Comparison of ENCODE assay signal across 10 mouse cellular contexts in genomic region chr16:17833681-17834399, GRCm38 (mm10). TPM values are rescaled to one million over a fixed set of nuclear protein-coding genes. Genes with fewer than 3 reads are reported as not detected.
DNase-seq lines count a peak whose midpoint lies in the region; ATAC-seq lines count a peak whose summit lies in the region.
"Had no signal": no experiment of that assay in that cellular context is flagged by ENCODE, and none has a peak within 500 bp of the region (broad histone marks: within the 10 kb centered on the region; RNA-seq: fewer than 3 reads in every experiment).

No protein-coding gene starts in this region.

- H3K4me2 ChIP-seq in heart, embryonic 16.5 days (ENCODE audit: low read depth, low read length), result peak overlapping the region; percentile 95
- peak overlapping the region; percentile 83 for H3K4me2 ChIP-seq in embryonic facial prominence, embryonic 12.5 days (replicated peaks)
- peak overlapping the region; percentile 99 for H3K4me2 ChIP-seq in intestine, embryonic 16.5 days (ENCODE audit: low read depth, low read length)
- H3K4me2 ChIP-seq in midbrain, embryonic 14.5 days (ENCODE audit: low read length), result peak overlapping the region; percentile 87

- ATAC-seq in heart, embryonic 16.5 days (replicated peaks; ENCODE audit: extremely low read depth, insufficient read depth, low FRiP score), result no peak
- 0 out of 2 replicates have a peak, but pooled peaks have one; percentile 22 for ATAC-seq in embryonic facial prominence, embryonic 12.5 days (ENCODE audit: insufficient number of reproducible peaks, insufficient read depth, low FRiP score, low TSS enrichment)
- peak; percentile 58 for ATAC-seq in intestine, embryonic 16.5 days
- ATAC-seq in midbrain, embryonic 14.5 days (ENCODE audit: low FRiP score, low TSS enrichment), result peak; percentile 64
- ATAC-seq: Patski had no signal

- H3K27me3 ChIP-seq in heart, embryonic 16.5 days (ENCODE audit: control insufficient read depth, insufficient read depth, low read length), result peaks cover 77% of the 10 kb centered on the region
- H3K27me3 ChIP-seq in embryonic facial prominence, embryonic 12.5 days, result peaks cover 78% of the 10 kb centered on the region
- peaks cover 56% of the 10 kb centered on the region for H3K27me3 ChIP-seq in intestine, embryonic 16.5 days (replicated peaks; ENCODE audit: control insufficient read depth, insufficient read depth, low read length)
- H3K27me3 ChIP-seq in midbrain, embryonic 14.5 days (ENCODE audit: control insufficient read depth, insufficient read depth, low read length), result peaks cover 42% of the 10 kb centered on the region

- H3K27ac ChIP-seq in heart, embryonic 16.5 days (ENCODE audit: low read length), result no peak overlapping the region
- no peak overlapping the region for H3K27ac ChIP-seq in embryonic facial prominence, embryonic 12.5 days
- H3K27ac ChIP-seq in intestine, embryonic 16.5 days (ENCODE audit: low read length), result no peak overlapping the region
- peak overlapping the region; percentile 90 for H3K27ac ChIP-seq in midbrain, embryonic 14.5 days (replicated peaks; ENCODE audit: low read depth, low read length)

- peak overlapping the region; percentile 65 for H3K9ac ChIP-seq in heart, embryonic 16.5 days (ENCODE audit: low read length)
- peak overlapping the region; percentile 61 for H3K9ac ChIP-seq in embryonic facial prominence, embryonic 12.5 days
- H3K9ac ChIP-seq in intestine, embryonic 16.5 days (ENCODE audit: low read depth, low read length), result peak overlapping the region; percentile 64
- peak overlapping the region; percentile 77 for H3K9ac ChIP-seq in midbrain, embryonic 14.5 days (replicated peaks; ENCODE audit: low read length)

- no peaks in the 10 kb centered on the region for H3K36me3 ChIP-seq in heart, embryonic 16.5 days (ENCODE audit: control insufficient read depth, insufficient read depth)
- no peaks in the 10 kb centered on the region for H3K36me3 ChIP-seq in embryonic facial prominence, embryonic 12.5 days
- H3K36me3 ChIP-seq in intestine, embryonic 16.5 days (ENCODE audit: control insufficient read depth, insufficient read depth, low read length), result no peaks in the 10 kb centered on the region
- 0 out of 2 replicates have a peak, but pooled peaks cover 2% of the 10 kb centered on the region for H3K36me3 ChIP-seq in midbrain, embryonic 14.5 days (ENCODE audit: control insufficient read depth, insufficient read depth, low read length)

- under 1% methylated on average over 87 of the region's 103 CpGs for WGBS in heart, embryonic 16.5 days
- under 1% methylated on average over 89 of the region's 103 CpGs for WGBS in embryonic facial prominence, embryonic 12.5 days
- under 1% methylated on average over 91 of the region's 103 CpGs for WGBS in intestine, embryonic 16.5 days
- WGBS in midbrain, embryonic 14.5 days, result under 1% methylated on average over 101 of the region's 103 CpGs

- no peak for DNase-seq in heart, adult 8-10 months (ENCODE audit: low spot score)
- DNase-seq in ZHBTc4 (ENCODE audit: low read depth, low spot score), result peak; percentile 86
- peak; percentile 83 for DNase-seq in midbrain, embryonic 14.5 days
- DNase-seq in testis, postnatal 10 days (ENCODE audit: low spot score), result peak; percentile 56
- no peak for DNase-seq in urinary bladder, postnatal 25 days (ENCODE audit: low spot score)

- peak overlapping the region; percentile 55 for H3K4me3 ChIP-seq in heart, embryonic 16.5 days (ENCODE audit: low read length)
- H3K4me3 ChIP-seq in embryonic facial prominence, embryonic 12.5 days, result peak overlapping the region; percentile 49
- H3K4me3 ChIP-seq in intestine, embryonic 16.5 days (ENCODE audit: low read length), result peak overlapping the region; percentile 61
- peak overlapping the region; percentile 55 for H3K4me3 ChIP-seq in midbrain, embryonic 14.5 days (replicated peaks; ENCODE audit: low read depth, low read length)

- H3K9me3 ChIP-seq in heart, embryonic 16.5 days (replicated peaks; ENCODE audit: control insufficient read depth, low read length), result no peaks in the 10 kb centered on the region
- no peaks in the 10 kb centered on the region for H3K9me3 ChIP-seq in embryonic facial prominence, embryonic 12.5 days
- H3K9me3 ChIP-seq in intestine, embryonic 16.5 days (ENCODE audit: control insufficient read depth, low read length), result no peaks in the 10 kb centered on the region
- H3K9me3 ChIP-seq in midbrain, embryonic 14.5 days (ENCODE audit: control insufficient read depth, low read length), result no peaks in the 10 kb centered on the region

- no peaks in the 10 kb centered on the region for H3K4me1 ChIP-seq in heart, embryonic 16.5 days (ENCODE audit: control insufficient read depth, insufficient read depth, low read length)
- peaks cover 12% of the 10 kb centered on the region for H3K4me1 ChIP-seq in embryonic facial prominence, embryonic 12.5 days
- H3K4me1 ChIP-seq in intestine, embryonic 16.5 days (ENCODE audit: control insufficient read depth, insufficient read depth, low read length), result peaks cover 10% of the 10 kb centered on the region
- peaks cover 13% of the 10 kb centered on the region for H3K4me1 ChIP-seq in midbrain, embryonic 14.5 days (ENCODE audit: control insufficient read depth, insufficient read depth, low read length)

RNA-seq across cellular contexts. Expression of gene B830017H08Rik, which starts 0.9 kb away (rescaled TPM):
- polyA plus RNA-seq in heart, embryonic 16.5 days (2015; fragmentation: Nextera tagmentation; extraction: Ambion mirVana), result not detected in 2 replicates
- not detected for total RNA-seq in heart, adult 8-10 months (2022)
- polyA plus RNA-seq in embryonic facial prominence, embryonic 12.5 days (2016; fragmentation: Nextera tagmentation; extraction: Ambion mirVana), result 0.47 and 0.70 TPM in 2 replicates
- not detected in 2 replicates for polyA plus RNA-seq in intestine, embryonic 16.5 days (2015; fragmentation: Nextera tagmentation; extraction: Ambion mirVana)
- 2.4 and 5.3 TPM in 2 replicates for polyA plus RNA-seq in midbrain, embryonic 14.5 days (2014; fragmentation: Nextera tagmentation; extraction: Ambion mirVana)
- polyA plus RNA-seq: large intestine, adult 2 months had no signal

RNA-seq across cellular contexts. Expression of gene Car15, which starts 4.3 kb away (rescaled TPM):
- 2.0 and 2.6 TPM in 2 replicates for polyA plus RNA-seq in heart, embryonic 16.5 days (2015; fragmentation: Nextera tagmentation; extraction: Ambion mirVana)
- total RNA-seq in heart, adult 8-10 months (2022), result 1 to 10 TPM; 1.3 to 2.3 (median 1.9) TPM
- polyA plus RNA-seq in embryonic facial prominence, embryonic 12.5 days (2016; fragmentation: Nextera tagmentation; extraction: Ambion mirVana), result 2.6 and 3.3 TPM in 2 replicates
- 1.1 and 1.2 TPM in 2 replicates for polyA plus RNA-seq in intestine, embryonic 16.5 days (2015; fragmentation: Nextera tagmentation; extraction: Ambion mirVana)
- 3.8 and 3.9 TPM in 2 replicates for polyA plus RNA-seq in midbrain, embryonic 14.5 days (2014; fragmentation: Nextera tagmentation; extraction: Ambion mirVana)

RNA-seq across cellular contexts. Expression of gene Scarf2, which starts 36.8 kb away (rescaled TPM):
- 4.3 and 5.5 TPM in 2 replicates for polyA plus RNA-seq in heart, embryonic 16.5 days (2015; fragmentation: Nextera tagmentation; extraction: Ambion mirVana)
- total RNA-seq in heart, adult 8-10 months (2022), result 1 to 10 TPM; 3.3 to 5.2 (median 4.4) TPM
- 47.6 and 49.8 TPM in 2 replicates for polyA plus RNA-seq in embryonic facial prominence, embryonic 12.5 days (2016; fragmentation: Nextera tagmentation; extraction: Ambion mirVana)
- 4.4 and 5.7 TPM in 2 replicates for polyA plus RNA-seq in intestine, embryonic 16.5 days (2015; fragmentation: Nextera tagmentation; extraction: Ambion mirVana)
- polyA plus RNA-seq in midbrain, embryonic 14.5 days (2014; fragmentation: Nextera tagmentation; extraction: Ambion mirVana), result 0.55 and 1.0 TPM in 2 replicates

RNA-seq across cellular contexts. Expression of gene Gm20518, which starts 57.6 kb away (rescaled TPM):
- polyA plus RNA-seq in heart, embryonic 16.5 days (2015; fragmentation: Nextera tagmentation; extraction: Ambion mirVana), result 0.14 and 0.32 TPM in 2 replicates
- under 1 TPM; 0.13 to 0.65 (median 0.28) TPM for total RNA-seq in heart, adult 8-10 months (2022)
- 0.19 and 0.45 TPM in 2 replicates for polyA plus RNA-seq in embryonic facial prominence, embryonic 12.5 days (2016; fragmentation: Nextera tagmentation; extraction: Ambion mirVana)
- 0.26 and 0.31 TPM in 2 replicates for polyA plus RNA-seq in intestine, embryonic 16.5 days (2015; fragmentation: Nextera tagmentation; extraction: Ambion mirVana)
- polyA plus RNA-seq in midbrain, embryonic 14.5 days (2014; fragmentation: Nextera tagmentation; extraction: Ambion mirVana), result 0.54 and 0.55 TPM in 2 replicates

Comparison
In these comparisons a context has a peak if more than half of its experiments do, and no peak if none do; other contexts are left out.
1. DNase-seq: peak in ZHBTc4 (single experiment), midbrain, embryonic 14.5 days (single experiment) and testis, postnatal 10 days (single experiment); none in heart, adult 8-10 months (single experiment) and urinary bladder, postnatal 25 days (single experiment).
2. Peak in every context shown above with its lines, with median percentiles within 50 percentile points of each other: H3K4me2 ChIP-seq, H3K4me3 ChIP-seq and H3K9ac ChIP-seq.